Mouse (Mus musculus) limb, embryonic 10.5 days (tissue): Measurements from ENCODE around the gene Nkd2. TPM values are rescaled to one million over a fixed set of nuclear protein-coding genes. Genes with fewer than 3 reads are reported as not detected.

Source experiments
- DNase-seq: peaks from one replicate; pipeline ENCODE4 v3.0.0-alpha.2; 2017; ENCODE audit warnings: low spot score
- H3K27ac ChIP-seq: fragments of 300-500 bp; sonication (generic); 2 replicates; pipeline ENCODE4 v1.5.1; 2016; ENCODE audit warnings: mild to moderate bottlenecking
- H3K27me3 ChIP-seq: fragments of 300-500 bp; sonication (generic); 2 replicates; pipeline ENCODE4 v1.6.1; 2016; ENCODE audit warnings: low read depth, mild to moderate bottlenecking; ENCODE audit not compliant: poor library complexity, severe bottlenecking
- H3K36me3 ChIP-seq: fragments of 300-500 bp; sonication (generic); 2 replicates; pipeline ENCODE4 v1.6.1; 2016; ENCODE audit warnings: mild to moderate bottlenecking, moderate library complexity
- H3K4me1 ChIP-seq: fragments of 300-500 bp; sonication (generic); 2 replicates; pipeline ENCODE4 v1.6.1; 2016
- H3K4me3 ChIP-seq: fragments of 300-500 bp; sonication (generic); 2 replicates; pipeline ENCODE4 v1.5.1; 2016; ENCODE audit warnings: mild to moderate bottlenecking, moderate library complexity
- H3K9me3 ChIP-seq: fragments of 300-500 bp; sonication (generic); replicated peaks from 2 replicates; pipeline ENCODE4 v1.6.1; 2016; ENCODE audit warnings: mild to moderate bottlenecking
- WGBS: fragments of 180-500 bp; shearing (Covaris S2); methylation state at CpG from one replicate; pipeline ENCODE4 v1.1.7; 2016; 5-methylcytosine and 5-hydroxymethylcytosine counted together
- polyA plus RNA-seq: library from polyadenylated mRNA; unstranded; fragments of >200 nt; fragmentation: Nextera tagmentation; extraction: Ambion mirVana; gene quantifications from 2 replicates; pipeline ENCODE4 v1.2.1, GENCODE M21; 2016

Gene Nkd2
- 43.2 and 57.4 TPM in 2 replicates for polyA plus RNA-seq

DNA sequence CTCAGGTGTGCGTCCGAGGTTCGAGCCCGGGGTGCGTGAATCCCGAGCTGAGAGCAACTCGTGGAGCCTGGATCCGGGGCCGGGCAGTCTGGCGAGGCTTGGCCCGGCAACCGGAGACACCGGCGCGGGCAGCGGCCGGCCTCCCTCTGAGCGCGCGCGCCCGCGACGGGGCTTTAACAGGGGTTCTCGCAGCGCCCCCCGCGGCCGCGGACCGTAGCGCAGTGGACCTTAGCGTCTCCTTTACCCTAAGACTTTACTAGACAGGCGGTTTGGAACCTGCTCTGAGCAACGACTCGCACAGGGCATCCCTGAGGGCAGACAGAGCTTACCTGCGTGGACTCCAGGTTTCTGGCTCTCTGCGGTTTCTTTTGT lies at the start of gene Nkd2:
Gene Nkd2 (minus strand): TSS at position 167 of the 372 bp plus-strand sequence.
- WGBS, result under 1% methylated on average over 38 of the region's 38 CpGs
- H3K27ac ChIP-seq, result peak within 1 kb of the TSS; percentile 91
- peak; percentile 94 for DNase-seq
- peaks cover 28% of the 10 kb centered on the region for H3K36me3 ChIP-seq
- peaks cover 46% of the 10 kb centered on the region for H3K4me1 ChIP-seq
- peaks cover 29% of the 10 kb centered on the region for H3K27me3 ChIP-seq
- H3K4me3 ChIP-seq, result peak within 1 kb of the TSS; percentile 78
- H3K9me3 ChIP-seq, result no peaks in the 10 kb centered on the region

DNA sequence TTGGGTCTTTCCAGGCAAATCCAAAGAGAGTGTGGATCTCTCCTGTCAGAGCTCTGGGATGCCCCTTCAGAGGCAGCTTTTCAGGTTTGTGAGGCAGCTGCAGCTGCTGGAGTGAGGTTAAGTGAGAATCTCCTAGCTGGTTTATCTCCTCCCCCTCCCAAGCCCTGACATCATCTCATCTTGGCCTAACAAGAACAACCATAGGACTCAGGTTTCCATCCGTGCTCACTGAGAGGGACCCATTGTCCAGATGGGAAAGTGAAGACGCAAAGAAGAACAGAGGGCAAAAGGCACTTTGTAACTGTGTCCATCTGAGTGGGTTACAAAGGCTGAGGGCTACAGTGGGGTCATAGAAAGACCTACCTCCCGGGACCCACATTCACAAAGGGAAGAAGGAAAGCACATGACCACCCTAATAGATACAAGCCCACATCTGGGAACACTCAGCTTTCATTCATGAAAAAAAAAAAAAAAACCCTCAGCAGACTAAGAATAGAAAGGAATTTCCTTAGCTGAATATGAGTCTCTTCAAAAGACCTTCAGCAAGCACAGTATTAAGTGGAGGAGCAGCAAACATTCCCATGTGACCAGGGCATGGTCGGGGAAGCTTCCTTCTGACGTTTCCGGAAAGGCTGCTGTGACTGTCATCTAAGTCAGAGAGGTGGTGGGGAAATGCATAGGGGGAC lies 45.2 kb upstream of the Nkd2 start:
- WGBS, result 59% methylated on average over 6 of the region's 6 CpGs
- Histone ChIP-seq H3K36me3 (no peaks in the 10 kb centered on the region), H3K4me3 (no peak overlapping the region), H3K27me3 (no peaks in the 10 kb centered on the region), H3K4me1 (peaks cover 34% of the 10 kb centered on the region), H3K9me3 (no peaks in the 10 kb centered on the region), H3K27ac (peak overlapping the region; percentile 72; the same call in 1 of the 2 replicates)
- no peak for DNase-seq

GRCm38 (mm10) chr13:73887415-73887874 lies 40.0 kb upstream of the Nkd2 start:
- Histone ChIP-seq H3K4me3 (no peak overlapping the region), H3K9me3 (no peaks in the 10 kb centered on the region), H3K27ac (peak overlapping the region; percentile 83), H3K36me3 (no peaks in the 10 kb centered on the region), H3K27me3 (no peaks in the 10 kb centered on the region), H3K4me1 (peaks cover 47% of the 10 kb centered on the region)
- WGBS, result 14% methylated on average over 4 of the region's 4 CpGs
- DNase-seq, result peak; percentile 88

DNA sequence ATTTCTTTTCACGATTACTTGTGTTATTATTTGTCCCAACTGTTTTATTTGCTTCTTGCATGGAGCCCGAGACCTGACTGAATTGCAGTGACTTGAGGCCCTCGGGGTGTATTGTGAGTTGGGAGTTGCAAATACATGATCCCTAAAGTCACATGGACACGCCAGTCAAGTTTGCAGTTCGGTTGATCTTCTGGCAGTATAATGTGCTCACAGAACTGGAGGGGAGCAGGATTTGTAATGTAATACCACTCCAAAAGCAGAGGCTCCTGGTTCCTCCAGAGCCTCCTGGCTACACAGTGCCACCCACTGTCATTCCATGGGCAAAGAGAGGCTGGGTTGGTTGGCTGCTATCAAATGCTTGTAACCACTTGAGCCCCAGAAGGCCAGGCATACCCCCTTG lies 39.2 kb upstream of the Nkd2 start:
- 71% methylated on average over 5 of the region's 5 CpGs for WGBS
- no peaks in the 10 kb centered on the region for H3K36me3 ChIP-seq
- H3K4me1 ChIP-seq, result peaks cover 40% of the 10 kb centered on the region
- no peak overlapping the region for H3K4me3 ChIP-seq
- H3K27me3 ChIP-seq, result no peaks in the 10 kb centered on the region
- no peak for DNase-seq
- peak overlapping the region; percentile 83 for H3K27ac ChIP-seq
- no peaks in the 10 kb centered on the region for H3K9me3 ChIP-seq

DNA sequence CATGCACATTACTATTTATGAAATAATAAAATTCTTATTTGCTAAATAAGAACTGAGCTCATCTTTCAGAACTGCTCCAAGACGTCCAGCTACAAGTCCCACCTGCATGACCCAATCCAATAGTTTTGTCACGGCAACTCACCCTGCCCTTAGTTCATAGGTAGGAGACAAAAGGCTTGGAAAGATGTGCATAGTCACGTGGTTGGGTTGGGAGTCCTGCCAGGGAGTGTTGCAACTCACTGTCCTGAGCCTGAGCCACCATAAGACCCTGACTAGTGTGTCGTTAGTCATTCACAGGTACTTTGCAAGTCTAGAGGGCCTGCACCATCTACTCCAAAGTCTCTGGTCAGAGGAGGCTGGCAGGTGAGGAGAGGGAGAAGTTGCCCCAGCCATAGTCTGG lies 38.6 kb upstream of the Nkd2 start:
- Histone ChIP-seq H3K4me3 (no peak overlapping the region), H3K4me1 (peaks cover 40% of the 10 kb centered on the region), H3K36me3 (no peaks in the 10 kb centered on the region), H3K9me3 (no peaks in the 10 kb centered on the region), H3K27ac (peak overlapping the region; percentile 83), H3K27me3 (no peaks in the 10 kb centered on the region)
- 83% methylated on average over 4 of the region's 4 CpGs for WGBS
- peak; percentile 42 for DNase-seq

GRCm38 (mm10) chr13:73885656-73886055 lies 38.2 kb upstream of the Nkd2 start:
- H3K9me3 ChIP-seq, result no peaks in the 10 kb centered on the region
- no peaks in the 10 kb centered on the region for H3K36me3 ChIP-seq
- H3K4me1 ChIP-seq, result peaks cover 44% of the 10 kb centered on the region
- DNase-seq, result no peak
- peak overlapping the region; percentile 83 for H3K27ac ChIP-seq
- no peak overlapping the region for H3K4me3 ChIP-seq
- WGBS, result 81% methylated on average over 4 of the region's 4 CpGs
- H3K27me3 ChIP-seq, result no peaks in the 10 kb centered on the region

DNA sequence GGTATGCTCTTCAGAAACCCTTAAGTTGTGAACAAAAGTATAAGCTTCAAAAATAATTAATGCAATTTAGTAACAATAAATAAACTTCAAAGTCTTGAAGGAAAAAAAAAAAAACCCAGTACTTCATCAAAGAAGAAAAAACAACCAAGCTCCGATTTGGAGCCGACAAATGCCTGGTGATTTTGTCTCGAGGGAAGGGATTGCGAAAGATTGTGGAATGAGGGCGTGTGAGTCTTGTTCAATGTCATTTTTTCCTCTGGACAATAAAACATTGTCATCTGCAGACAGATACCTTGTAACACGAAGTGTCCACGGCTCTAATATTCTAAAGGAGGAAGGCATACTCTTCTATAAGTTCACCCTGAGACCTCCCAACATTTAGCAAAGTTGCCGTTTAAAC lies 33.9 kb upstream of the Nkd2 start:
- Histone ChIP-seq H3K9me3 (no peaks in the 10 kb centered on the region), H3K36me3 (no peaks in the 10 kb centered on the region), H3K4me1 (peaks cover 23% of the 10 kb centered on the region), H3K4me3 (no peak overlapping the region), H3K27ac (no peak overlapping the region), H3K27me3 (no peaks in the 10 kb centered on the region)
- WGBS, result 84% methylated on average over 8 of the region's 8 CpGs
- no peak for DNase-seq

DNA sequence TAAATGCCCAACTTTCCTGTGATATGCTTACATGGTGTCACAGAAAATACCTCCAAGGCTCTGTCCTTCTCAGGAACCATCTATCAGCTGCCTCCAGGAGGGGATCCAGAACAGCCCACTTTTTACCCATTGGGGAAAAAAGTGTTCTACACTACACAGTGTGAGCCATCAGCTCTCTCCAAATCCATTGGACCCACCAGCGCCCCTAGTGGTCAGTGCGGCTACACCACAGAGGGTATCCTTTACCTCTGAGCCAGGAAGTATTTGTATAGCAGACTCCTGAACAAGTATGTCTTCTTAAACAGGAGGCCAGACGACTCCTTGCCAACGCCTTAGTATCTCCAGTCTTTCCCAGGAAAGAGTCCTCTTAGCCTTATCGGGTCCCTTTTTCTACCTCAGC lies 32.4 kb upstream of the Nkd2 start:
- H3K4me3 ChIP-seq, result no peak overlapping the region
- no peaks in the 10 kb centered on the region for H3K9me3 ChIP-seq
- H3K36me3 ChIP-seq, result no peaks in the 10 kb centered on the region
- H3K27ac ChIP-seq, result no peak overlapping the region
- peaks cover 8% of the 10 kb centered on the region for H3K4me1 ChIP-seq
- 83% methylated on average over 5 of the region's 5 CpGs for WGBS
- DNase-seq, result no peak
- no peaks in the 10 kb centered on the region for H3K27me3 ChIP-seq

- H3K4me1 ChIP-seq, result no peaks in the 10 kb centered on the region
- H3K4me3 ChIP-seq, result no peak overlapping the region
- no peak overlapping the region for H3K27ac ChIP-seq
- no peaks in the 10 kb centered on the region for H3K27me3 ChIP-seq
- no peaks in the 10 kb centered on the region for H3K36me3 ChIP-seq
- WGBS, result 87% methylated on average over 2 of the region's 2 CpGs
- no peaks in the 10 kb centered on the region for H3K9me3 ChIP-seq
- DNase-seq, result no peak
Observed at GRCm38 (mm10) chr13:73872159-73872558, 24.7 kb upstream of the Nkd2 start.

DNA sequence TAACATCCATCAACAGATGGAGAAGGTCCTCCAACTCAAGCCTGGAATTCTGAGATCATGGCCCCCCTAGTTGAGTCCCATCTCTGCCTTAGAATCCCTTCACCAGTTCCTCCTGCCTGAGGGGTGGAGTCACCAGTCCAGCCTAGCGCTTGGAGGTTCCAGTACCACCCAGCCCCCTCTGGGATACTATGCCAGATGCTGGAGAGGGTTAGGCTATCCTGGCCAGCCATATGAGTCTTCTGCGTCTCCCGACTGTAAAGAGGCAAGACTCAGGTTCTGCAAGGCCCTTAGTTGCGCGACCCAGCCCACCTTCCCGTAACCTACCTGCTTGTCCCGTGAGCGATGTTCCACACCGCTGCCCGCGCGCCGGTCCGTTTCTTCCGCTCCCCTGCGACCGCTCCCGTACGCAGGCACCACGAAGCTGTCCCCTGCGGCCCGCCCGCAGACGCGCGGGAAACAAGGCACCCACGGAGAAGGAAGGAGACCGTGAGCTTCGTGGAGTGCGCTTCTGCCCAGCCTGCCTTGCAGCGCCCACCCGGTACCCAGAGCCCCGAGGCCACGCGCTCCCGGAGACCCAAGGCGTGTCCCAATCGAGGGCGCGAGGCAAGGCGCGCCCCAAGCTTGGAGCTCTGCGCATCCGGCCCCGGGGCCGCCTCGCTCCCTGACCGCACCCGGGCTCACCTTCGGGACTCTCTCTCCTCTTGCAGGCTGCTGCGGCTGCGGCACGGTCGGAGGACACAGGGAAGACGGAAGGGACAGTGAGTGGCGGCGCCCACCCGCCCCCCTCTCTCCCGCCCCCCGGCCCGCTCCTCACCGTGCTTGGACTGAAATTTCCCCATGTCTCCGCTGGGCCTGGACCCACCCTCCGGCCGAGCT lies 604 bp downstream of the Nkd2 start:
- H3K4me3 ChIP-seq, result peak overlapping the region; percentile 78
- no peak for DNase-seq
- peaks cover 43% of the 10 kb centered on the region for H3K4me1 ChIP-seq
- H3K27ac ChIP-seq, result peak overlapping the region; percentile 91
- H3K27me3 ChIP-seq, result peaks cover 29% of the 10 kb centered on the region
- peaks cover 34% of the 10 kb centered on the region for H3K36me3 ChIP-seq
- H3K9me3 ChIP-seq, result no peaks in the 10 kb centered on the region
- WGBS, result under 1% methylated on average over 62 of the region's 65 CpGs

DNA sequence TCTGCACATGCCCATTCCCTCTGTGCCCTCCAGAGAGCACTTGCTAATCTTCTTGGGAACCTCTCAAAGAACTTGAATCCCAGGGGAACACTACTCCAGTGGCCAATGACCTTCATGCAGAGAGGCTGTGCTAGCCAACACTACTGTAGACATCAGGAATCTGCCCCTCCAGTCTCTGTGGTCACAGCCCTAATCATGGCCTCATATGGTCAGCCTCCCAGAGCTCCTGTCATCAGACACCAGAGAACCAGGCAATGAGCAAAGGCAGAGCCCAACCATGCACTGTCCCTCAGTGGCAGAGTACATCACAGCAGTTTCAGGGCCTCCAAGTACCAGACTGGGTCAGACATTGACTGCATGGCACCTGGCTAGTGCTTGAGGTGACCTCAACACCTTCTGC lies 4.7 kb downstream of the Nkd2 start:
- Histone ChIP-seq H3K27ac (0 out of 2 replicates have a peak overlapping the region, but pooled peaks have one; percentile 37), H3K36me3 (peaks cover 65% of the 10 kb centered on the region), H3K9me3 (no peaks in the 10 kb centered on the region), H3K4me3 (no peak overlapping the region), H3K27me3 (peaks cover 18% of the 10 kb centered on the region), H3K4me1 (peaks cover 68% of the 10 kb centered on the region)
- DNase-seq, result no peak

DNA sequence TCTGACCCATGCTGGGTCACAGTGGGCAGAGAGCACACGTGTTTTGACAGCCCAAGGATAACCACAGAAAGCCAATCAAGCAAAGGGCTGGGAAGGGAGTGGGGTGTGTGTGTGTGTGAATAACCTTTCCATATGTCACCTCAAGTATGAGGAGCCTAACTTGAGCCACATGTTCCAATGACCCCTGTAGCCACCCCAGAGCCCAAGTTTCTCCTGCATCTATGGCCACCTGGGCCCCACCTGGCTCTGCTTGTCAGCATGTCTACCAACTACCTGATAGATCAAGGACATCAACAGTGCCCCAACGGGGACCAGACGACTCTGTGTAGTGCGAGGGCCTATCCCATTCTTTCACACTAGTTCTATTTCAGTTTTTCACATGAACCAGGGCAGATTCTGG lies 7.7 kb downstream of the Nkd2 start:
- Histone ChIP-seq H3K27ac (peak overlapping the region; percentile 9; the same call in 1 of the 2 replicates), H3K9me3 (no peaks in the 10 kb centered on the region), H3K4me1 (peaks cover 72% of the 10 kb centered on the region), H3K4me3 (no peak overlapping the region), H3K27me3 (no peaks in the 10 kb centered on the region), H3K36me3 (peaks cover 70% of the 10 kb centered on the region)
- WGBS, result 64% methylated on average over 4 of the region's 4 CpGs
- DNase-seq, result peak; percentile 59

DNA sequence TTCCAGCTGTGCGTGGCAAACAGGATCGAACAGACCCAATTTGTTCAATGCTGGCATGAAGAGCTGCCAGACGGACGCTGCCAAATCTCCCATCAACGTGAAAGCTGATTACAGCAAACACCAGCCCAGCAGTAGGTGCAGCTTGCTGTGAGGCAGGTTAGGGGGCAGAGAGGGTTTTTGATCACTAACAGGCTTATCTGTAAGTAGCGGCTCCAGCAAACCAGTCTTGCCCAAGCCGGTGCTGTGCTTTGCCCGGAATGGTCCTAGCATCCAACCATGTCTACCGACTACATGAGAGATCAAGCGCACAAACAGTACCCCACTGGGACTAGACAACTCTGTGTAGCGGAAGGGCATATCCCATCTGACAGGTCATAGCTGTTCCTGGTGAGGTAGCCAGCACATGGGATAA lies 8.3 kb downstream of the Nkd2 start:
- Histone ChIP-seq H3K4me3 (no peak overlapping the region), H3K27ac (peak overlapping the region; percentile 9), H3K36me3 (peaks cover 64% of the 10 kb centered on the region), H3K4me1 (peaks cover 76% of the 10 kb centered on the region), H3K9me3 (no peaks in the 10 kb centered on the region), H3K27me3 (no peaks in the 10 kb centered on the region)
- DNase-seq, result no peak
- 87% methylated on average over 11 of the region's 11 CpGs for WGBS
